Mouse (Mus musculus) T-cell, adult 2 months (primary cell): ENCODE data around the gene Siah1a.
A peak's percentile ranks its signal among the peaks of the same experiment; 100 is the strongest.

ENCODE experiments used
- DNase-seq: peaks from one replicate; pipeline ENCODE4 v3.0.0; 2022; ENCODE audit warnings: low spot score

Siah1a gene

GRCm38 (mm10) chr8:86745221-86745934, at the start of gene Siah1a, which contains the start of gene Gm10638:
Gene Siah1a (minus strand): TSS chr8:86745934.
Gene Gm10638 (plus strand): TSS chr8:86745699.
- DNase-seq = peak; percentile 44

GRCm38 (mm10) chr8:86794716-86795115, 49.0 kb upstream of the Siah1a start:
- no peak for DNase-seq

- no peak for DNase-seq
Measured at GRCm38 (mm10) chr8:86791542-86791941, 45.8 kb upstream of the Siah1a start.

DNA sequence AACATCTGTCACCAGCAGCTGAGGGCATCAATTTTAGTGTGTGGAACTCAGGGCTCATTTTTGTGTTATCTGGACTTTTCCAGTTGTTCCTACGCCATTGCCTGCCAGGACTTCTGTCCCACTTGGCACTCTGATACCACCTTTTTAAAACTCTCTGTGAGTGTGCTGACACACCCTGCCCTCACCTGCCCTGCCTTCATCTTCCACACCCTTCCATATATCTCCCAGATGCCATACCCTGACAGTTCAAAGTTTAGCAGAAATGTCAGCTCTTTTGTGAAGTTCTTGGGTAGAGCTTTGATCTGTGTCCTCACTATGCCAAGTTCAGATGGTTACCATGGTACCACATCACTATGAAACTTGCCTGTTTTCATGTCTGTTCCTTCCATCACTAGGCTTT, 43.8 kb upstream of the Siah1a start:
- DNase-seq = no peak

DNA sequence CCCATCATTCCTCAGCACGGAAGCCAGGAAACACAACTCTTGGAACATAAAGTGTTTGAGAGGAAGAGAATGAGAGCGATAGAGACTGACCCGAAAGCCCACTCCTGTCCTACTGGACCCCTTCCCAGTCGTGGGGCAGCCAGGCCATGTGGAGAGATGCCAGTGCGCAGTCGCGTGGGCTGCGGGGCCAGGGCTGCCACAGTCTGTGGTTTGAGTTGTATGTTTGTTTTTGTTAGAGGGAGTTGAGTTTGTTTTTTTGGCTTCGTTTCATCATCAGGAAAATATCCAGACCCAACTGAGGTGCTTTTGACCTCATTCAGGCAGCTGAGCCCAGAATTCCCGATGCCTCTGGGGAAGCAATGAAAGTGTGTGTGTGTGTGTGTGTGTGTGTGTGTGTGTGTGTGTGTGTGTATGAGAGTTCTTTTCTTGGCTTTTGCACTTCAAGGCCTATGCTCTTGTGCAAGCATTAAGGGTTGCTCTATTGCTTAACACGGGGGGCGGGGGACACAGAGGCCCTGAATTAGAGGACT, 42.2 kb upstream of the Siah1a start:
- no peak for DNase-seq

GRCm38 (mm10) chr8:86786498-86786897, 40.8 kb upstream of the Siah1a start:
- DNase-seq = no peak

- DNase-seq = no peak
Measured at GRCm38 (mm10) chr8:86781094-86781493, 35.4 kb upstream of the Siah1a start.

DNA sequence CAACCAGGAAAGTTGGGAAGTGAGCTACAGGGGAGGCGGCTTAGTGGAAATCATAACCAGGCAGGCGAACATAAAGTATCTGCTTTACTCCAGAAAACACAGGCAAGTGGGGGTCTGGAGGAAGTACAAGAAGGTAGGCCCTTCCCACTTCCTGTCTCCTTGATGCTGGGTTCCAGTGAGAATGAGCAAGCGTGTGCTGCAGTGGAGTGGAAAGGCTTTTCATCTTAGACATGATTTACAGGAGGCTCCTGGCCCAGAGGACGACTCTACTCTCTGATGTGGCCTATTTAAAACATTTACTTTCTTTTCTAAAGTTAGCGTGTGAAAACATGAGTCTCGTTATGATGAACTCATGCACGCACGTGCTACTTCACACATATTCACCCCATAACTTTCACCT, 33.5 kb upstream of the Siah1a start:
- DNase-seq = peak; percentile 45

DNA sequence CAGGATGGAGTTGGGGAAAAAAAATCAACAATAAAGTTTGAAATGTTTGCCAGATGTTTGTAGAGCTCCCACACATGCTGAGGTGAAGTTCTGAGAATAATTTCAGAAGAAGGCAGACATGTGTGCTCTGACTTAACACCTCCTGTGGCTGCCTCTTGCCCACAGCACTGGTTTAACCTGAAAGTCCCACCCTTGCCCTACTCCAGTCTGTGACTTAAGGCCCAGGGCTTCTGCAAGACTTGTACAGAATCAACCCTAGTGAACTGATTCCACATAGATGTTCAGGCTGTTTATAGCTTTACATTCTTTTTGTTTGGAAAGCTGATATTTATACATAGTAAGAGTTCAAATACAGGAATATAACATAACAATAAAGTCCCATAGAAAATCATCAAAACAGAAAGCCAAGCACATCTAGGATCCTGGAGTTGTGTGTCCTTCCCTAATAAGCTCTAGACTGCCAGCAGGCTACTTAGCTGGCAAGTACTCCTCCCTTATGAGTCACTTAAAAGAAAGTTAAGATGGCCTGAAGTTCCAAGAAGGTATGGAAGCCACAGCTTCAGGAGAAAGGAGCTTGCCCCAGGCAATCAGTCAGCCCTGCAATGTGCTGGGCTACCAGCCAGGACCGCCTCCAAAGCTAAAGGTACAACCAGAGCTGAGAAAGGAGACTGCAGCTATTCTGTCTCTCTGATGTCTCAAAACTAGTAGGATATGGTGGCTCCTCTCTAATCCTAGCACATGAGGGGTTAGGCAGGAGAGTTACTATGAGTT, 24.4 kb upstream of the Siah1a start:
- no peak for DNase-seq

DNA sequence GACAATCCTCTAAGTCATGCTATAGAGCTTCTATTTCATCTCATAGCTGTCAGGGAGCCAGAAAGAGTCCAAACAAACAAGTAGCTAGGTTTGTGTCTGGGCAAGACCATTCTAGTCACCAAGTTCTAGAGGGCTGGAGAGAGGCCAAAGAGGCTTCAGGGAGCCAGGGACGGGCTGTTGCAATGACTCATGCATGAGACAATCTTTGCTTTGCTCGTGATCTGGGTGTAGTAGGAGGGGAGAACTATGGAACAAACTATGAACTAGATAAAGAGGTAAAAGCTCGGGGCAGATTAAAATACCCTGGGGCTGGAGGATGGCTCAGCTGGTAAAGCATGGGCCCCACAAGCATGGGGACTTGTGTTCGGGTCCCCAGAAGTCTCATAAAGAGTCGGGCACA, 22.8 kb upstream of the Siah1a start:
- no peak for DNase-seq

DNA sequence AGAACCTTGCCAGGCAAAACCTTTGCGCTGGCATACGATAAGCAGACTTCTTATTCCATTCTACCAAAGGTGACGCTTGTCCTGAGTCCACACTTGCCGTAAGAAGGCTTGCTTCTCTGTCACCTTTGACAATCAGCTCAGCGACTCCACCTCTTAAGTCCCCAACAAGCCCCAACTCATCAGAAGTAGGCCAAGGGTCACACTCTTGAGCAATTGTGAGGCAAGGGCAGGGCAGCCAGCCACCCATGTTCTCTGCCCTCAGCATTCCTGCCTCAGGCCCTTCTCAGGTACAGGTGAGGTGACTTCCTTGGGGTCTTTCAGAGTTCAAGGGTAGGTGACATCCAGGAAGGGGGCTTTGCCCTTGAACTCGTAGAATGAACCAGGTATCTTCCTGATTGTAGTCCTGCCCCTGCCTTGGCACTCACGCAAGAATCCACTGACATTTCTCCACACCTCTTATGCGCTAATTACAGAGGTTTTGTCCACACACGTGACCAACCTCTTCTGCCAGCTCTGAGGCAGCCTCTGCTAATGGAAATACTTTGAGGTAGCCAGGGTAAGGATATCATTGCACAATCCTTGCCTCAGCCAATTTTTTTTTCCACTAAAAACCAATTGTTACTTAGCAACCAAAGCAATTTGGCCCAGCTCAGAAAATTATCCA, 20.9 kb upstream of the Siah1a start:
- no peak for DNase-seq

DNA sequence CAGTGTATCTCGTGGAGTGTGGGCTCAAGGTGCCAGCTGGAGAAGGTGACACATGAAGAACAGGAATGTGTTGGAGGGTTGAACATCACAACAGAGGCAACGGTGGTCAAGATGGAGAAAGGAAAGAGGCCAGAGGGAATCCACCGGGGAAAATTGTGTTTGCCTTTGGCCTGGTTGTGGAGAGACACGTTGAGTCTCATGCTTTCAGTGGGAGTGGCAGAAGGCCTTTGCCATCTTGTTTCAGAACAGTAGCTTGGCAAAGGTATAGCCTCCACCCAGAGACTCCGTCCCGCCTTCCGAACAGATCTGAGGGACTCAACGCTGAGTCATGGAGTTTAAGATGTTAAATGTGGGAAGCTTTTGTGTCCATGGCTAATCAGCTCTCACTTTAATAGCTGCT, 19.9 kb upstream of the Siah1a start:
- DNase-seq = no peak

GRCm38 (mm10) chr8:86765155-86765554, 19.4 kb upstream of the Siah1a start:
- peak; percentile 11 for DNase-seq

DNA sequence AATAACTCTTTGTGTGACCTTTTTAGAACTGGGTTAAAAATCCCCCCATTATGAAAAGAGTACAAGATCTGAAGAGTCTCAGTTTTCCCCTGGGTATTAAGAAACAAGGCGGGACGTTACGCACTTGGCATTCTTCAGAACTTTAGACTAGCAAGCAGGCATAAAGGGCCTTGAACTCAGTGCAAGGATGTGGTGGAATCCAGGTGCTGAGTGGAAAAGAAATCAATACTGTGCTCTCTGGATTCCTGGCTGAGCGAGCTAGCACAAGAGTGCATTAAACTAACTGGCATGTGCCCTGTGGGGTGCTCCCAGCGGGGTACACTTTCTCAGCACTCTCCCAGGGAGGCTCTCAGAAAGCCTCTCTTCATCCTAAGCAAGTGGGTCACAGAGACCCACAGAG, 17.1 kb upstream of the Siah1a start:
- no peak for DNase-seq

GRCm38 (mm10) chr8:86760746-86761145, 15.0 kb upstream of the Siah1a start:
- no peak for DNase-seq

DNA sequence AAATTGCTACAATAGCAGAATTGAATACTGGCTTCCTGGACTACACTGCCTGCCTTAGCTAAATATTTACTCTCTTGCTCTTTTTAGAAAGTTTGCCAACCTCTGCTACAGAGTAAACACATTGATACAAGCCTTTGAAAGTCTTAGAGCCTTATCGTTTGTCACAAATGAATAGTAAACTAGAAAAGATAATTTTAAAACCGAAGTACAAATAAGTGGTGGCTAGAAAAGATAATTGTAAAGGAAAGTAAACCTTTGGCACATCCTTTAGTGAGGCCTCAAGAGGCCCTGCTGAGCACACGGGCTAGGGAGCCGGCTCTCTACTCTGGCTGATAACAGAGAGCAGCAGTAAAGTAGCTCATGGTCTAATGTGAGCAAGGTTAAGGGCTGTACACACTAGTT, 13.4 kb upstream of the Siah1a start:
- DNase-seq = no peak

- no peak for DNase-seq
Measured at GRCm38 (mm10) chr8:86758651-86759050, 12.9 kb upstream of the Siah1a start.

- DNase-seq = no peak
Measured at GRCm38 (mm10) chr8:86756948-86757733, 11.4 kb upstream of the Siah1a start.

- no peak for DNase-seq
Measured at GRCm38 (mm10) chr8:86749842-86750241, 4.1 kb upstream of the Siah1a start.

DNA sequence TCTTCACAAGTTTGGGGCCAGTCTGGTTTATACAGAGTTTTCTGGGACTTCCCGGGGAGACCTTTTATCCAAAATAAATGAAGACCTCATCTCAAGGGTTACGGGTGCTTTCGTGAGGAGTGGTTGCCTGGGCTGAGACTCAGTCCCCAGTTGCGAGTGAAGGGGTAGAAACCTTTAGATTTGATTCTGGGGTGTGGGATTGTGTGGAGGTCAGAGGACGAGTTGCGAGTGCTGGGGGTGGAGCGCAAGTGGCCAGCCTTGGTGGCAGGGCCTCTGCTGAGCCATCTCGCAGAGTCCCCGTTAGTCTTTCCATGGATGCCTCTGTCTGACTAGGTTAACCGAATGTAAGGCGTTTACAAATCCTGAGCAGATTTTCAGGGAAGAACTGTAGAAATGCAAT, 777 bp upstream of the Siah1a start:
- peak; percentile 22 for DNase-seq

DNA sequence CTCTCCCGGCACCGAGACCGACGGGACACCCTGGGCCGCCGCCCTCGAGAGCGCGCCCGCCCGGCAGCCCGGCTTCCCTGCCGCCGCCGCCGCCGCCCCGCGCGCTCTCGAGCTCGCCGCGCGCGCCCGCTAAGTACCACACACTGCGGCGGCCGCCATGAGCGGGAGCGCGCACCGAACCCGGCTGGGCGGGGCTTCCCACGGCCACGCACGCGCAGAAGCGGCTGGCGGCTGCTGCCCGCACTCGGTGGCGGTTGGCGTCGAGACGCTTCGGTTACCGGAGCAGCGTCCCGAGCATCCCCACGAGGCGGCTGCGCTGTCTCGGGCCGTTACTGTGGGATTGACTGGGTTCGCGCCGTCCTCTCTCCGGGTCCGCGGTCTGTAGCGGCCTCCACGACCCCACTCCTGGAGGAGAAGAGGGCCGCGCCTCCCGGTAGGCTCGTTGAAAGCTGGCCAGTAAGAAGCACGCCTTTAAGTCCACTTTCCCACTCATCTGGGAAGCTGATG, 254 bp upstream of the Siah1a start:
- DNase-seq = peak; percentile 93
